Mouse (Mus musculus) adrenal gland, adult (tissue): Measurements from ENCODE around the gene Ubac2.
"Not testable (repeated sequence)": the region's sequence is repeated elsewhere in the genome, so short reads cannot be mapped to it uniquely, and the experiment has no call there.

Experiments
- DNase-seq, 2 experiments: peaks; one replicate each; pipeline ENCODE4 v3.0.0; 2022 to 2023; ENCODE audit warnings: low spot score in 1 of 2; ENCODE audit not compliant: inconsistent age in 2 of 2

Ubac2 gene

GRCm38 (mm10) chr14:122035860-122036259 is 157.4 kb downstream of the Ubac2 start:
- DNase-seq = no peak

- DNase-seq = no peak
These were observed 160.6 kb downstream of the Ubac2 start for GRCm38 (mm10) chr14:122038874-122039647.

GRCm38 (mm10) chr14:122041413-122041825 is 163.0 kb downstream of the Ubac2 start:
- DNase-seq = no peak

GRCm38 (mm10) chr14:122042142-122042694 is 163.8 kb downstream of the Ubac2 start:
- DNase-seq = no peak

- DNase-seq = no peak
These were observed 169.4 kb downstream of the Ubac2 start for GRCm38 (mm10) chr14:122047784-122048183.

GRCm38 (mm10) chr14:122048816-122049215 is 170.4 kb downstream of the Ubac2 start:
- DNase-seq = no peak

- DNase-seq = no peak
These were observed 174.6 kb downstream of the Ubac2 start for GRCm38 (mm10) chr14:122052896-122053635.

- DNase-seq = no peak
These were observed 178.5 kb downstream of the Ubac2 start for GRCm38 (mm10) chr14:122056871-122057270.

- no peak for DNase-seq
These were observed 179.5 kb downstream of the Ubac2 start for GRCm38 (mm10) chr14:122057941-122058346.

- peak; percentile 73 to 94 for DNase-seq
These were observed 182.2 kb downstream of the Ubac2 start for GRCm38 (mm10) chr14:122060642-122061041.

GRCm38 (mm10) chr14:122061376-122061775 is 183.0 kb downstream of the Ubac2 start:
- DNase-seq = no peak

GRCm38 (mm10) chr14:122062411-122063090 is 184.1 kb downstream of the Ubac2 start:
- DNase-seq = no peak

GRCm38 (mm10) chr14:122063599-122063998 is 185.2 kb downstream of the Ubac2 start:
- DNase-seq = no peak

GRCm38 (mm10) chr14:122064519-122064918 is 186.1 kb downstream of the Ubac2 start:
- DNase-seq = peak; percentile 53 to 81

GRCm38 (mm10) chr14:122066243-122066642 is 187.8 kb downstream of the Ubac2 start:
- DNase-seq = no peak

- not testable (repeated sequence) for DNase-seq
These were observed 189.6 kb downstream of the Ubac2 start for GRCm38 (mm10) chr14:122068036-122068435.

GRCm38 (mm10) chr14:122068801-122069695 is 190.6 kb downstream of the Ubac2 start:
- DNase-seq = no peak

- no peak for DNase-seq
These were observed 191.5 kb downstream of the Ubac2 start for GRCm38 (mm10) chr14:122069948-122070347.
